Mouse (Mus musculus) layer of hippocampus, postnatal 36 days (tissue): ENCODE measurements around the gene Hps1. TPM values are rescaled to one million over a fixed set of nuclear protein-coding genes. Genes with fewer than 3 reads are reported as not detected.
"Not testable (repeated sequence)": the region's sequence is repeated elsewhere in the genome, so short reads cannot be mapped to it uniquely, and the experiment has no call there.

Source experiments
- DNase-seq, 2 experiments: peaks; one replicate each; pipeline ENCODE4 v3.0.0; 2022
- total RNA-seq, 2 experiments: library from RNA; stranded (reverse); gene quantifications; 2 replicates each; pipeline ENCODE4 v1.2.3; 2021

Gene Hps1
- total RNA-seq, result 10 to 100 TPM; 11.4 to 12.2 TPM

DNA sequence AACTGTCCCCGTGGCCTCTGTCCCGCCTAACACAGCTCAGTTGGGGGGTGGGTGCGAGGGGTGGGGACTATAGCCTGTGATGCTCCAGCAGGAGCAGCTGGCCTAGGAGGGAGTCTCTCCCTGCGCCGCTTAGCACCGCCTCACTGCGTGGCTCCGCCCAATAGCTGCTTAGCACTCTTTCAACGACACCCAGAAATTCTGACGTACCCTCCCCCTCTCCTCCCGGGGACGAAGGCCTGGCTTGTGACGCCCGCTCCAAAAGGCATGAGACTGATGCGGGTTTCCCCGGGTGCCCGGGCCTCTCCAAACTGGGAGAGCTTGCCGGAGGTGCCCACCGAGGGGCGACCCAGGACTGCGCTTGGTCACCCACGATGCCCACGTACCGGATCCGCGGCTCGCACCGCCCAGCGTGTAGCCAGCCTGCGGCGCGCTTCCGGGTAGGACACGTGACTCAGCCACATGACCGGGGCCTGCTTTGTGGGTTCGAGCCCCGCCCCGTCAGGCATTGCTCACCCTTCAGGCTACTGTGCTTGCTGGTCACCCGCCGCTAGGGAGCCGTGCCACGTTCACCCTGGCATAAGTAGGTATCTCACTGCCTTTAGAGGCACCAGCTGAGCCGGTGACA, at the start of gene Hps1:
Gene Hps1, minus strand, starts transcription at position 448 of the 625 bp plus-strand sequence.
- DNase-seq, result peak; percentile 91 to 92

DNA sequence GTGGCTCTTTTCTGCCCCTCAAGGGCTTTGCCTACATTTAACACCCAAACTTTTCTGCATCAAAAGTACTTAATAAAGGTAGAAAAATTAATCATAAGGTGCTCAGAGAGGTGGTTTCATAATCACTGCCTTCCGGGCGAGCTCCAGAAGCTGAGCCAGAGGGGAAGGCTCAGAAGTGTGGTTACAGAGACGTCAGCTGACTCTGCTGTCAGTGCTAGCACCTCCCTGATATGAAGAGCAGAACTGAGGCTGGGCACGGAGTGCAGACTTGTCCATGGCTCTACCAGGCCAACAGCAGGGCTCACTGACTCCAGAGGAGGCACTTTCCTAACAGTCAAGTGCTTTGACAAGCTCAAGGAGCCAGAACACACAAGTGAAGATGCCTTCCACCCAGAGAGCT, 49.4 kb upstream of the Hps1 start:
- DNase-seq, result no peak

DNA sequence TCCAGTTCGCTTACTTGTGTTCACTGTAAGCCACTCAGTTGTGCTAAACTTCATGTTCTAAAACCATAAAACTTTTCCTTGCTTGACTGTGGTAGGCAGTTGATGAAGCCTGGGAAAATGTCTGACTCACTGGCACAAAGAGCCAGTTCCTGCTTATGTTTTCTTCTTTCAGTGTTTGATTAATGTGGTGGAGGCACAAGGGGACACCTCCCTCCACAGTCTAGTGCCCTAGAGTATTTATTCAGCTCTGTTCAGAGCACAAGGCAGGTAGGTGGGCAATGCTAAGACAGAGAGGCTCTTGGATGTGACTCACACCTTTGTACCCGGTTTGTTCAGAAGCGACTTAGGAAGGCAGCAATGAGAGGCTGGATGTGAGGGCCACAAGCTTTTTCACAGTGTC, 48.1 kb upstream of the Hps1 start:
- DNase-seq, result no peak

DNA sequence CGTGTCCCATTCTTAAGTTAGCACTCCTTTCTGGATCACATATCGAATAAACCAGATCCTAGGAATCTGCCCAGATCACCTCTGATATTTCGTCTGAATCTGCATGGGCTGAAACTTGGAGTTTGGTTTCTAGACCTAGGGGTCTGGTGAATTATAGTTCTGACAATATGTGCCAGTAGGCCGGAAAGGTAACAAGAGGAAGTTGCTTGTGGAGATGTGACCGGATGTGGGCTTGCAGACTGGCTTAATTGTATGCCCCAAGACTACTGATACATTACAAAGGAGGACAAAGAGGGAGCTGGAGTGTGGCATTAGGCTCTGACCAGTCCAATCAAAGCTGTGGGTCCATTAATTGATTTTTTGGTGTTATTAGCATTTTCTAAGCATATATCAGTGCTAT, 40.3 kb upstream of the Hps1 start:
- no peak for DNase-seq

DNA sequence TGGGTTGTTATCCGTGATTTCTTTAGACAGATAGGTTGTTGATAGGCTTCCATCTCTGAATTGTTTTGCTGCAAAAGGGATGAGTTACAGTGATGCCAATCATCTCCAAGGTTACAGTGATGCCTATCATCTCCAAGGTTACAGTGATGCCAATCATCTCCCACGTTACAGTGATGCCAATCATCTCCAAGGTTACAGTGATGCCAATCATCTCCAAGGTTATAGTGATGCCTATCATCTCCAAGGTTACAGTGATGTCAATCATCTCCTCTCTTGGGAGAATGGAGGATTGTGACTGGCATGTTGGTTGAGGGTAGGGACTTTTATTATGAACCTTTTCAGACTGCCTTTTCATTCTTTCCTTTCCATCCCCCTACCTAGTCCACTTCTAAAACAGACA, 38.0 kb upstream of the Hps1 start:
- DNase-seq, result no peak

DNA sequence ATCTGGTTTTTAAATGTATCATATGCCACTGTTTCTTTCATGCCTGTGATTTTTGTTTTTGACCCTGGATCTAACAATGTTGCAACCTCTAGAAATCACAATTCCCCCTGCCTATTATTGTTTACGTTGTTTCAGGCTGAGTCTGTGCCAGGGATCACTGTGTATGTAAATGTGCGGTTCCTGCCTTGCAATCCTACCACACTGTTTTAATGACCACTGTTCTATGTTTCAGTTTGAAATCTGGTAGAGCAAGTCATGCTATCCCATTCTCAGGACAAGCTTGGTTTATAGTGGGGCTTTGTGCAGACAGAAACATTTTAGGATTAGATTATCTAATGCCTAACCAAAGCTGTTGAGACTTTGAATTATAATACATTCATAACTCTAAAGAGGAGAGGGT, 36.5 kb upstream of the Hps1 start:
- no peak for DNase-seq

DNA sequence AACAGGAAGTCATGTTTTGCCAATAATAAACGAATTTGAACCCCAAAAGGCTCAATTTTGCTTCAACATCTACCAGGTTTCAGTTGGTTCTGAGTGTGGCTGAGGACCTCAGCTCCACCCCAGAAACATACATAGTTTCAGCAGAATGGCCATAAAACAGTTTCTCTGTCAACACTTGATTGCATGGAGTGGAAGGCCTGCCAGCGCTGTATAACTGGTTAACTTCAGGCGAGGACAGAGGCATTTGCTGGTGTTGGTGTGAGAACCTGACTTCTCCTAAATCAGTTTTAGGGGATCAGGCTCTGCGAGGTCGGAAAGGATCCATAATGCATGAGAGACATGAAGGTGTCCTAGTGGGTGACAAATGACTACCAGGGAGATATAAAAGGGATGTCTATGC, 30.4 kb upstream of the Hps1 start:
- DNase-seq, result no peak

DNA sequence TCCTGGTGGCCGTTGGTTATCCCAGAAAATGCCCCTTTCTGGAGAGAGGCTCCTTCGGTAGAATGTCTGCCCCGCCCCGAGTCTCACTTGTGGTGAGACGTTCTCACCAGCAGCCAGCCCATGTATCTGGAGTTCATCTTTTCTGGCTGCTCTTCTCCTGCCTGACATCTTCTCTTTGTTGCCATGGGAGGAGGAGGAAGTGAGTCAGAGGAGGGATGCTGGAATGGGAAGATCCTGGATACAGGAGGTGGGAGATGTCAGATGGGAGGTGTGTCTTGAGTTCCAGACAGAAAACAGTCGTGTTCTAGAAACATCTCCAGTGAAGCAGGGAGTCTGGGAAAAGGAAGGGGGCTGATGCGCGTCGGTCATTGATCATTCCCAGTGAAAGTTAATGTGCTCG, 29.7 kb upstream of the Hps1 start:
- no peak for DNase-seq

DNA sequence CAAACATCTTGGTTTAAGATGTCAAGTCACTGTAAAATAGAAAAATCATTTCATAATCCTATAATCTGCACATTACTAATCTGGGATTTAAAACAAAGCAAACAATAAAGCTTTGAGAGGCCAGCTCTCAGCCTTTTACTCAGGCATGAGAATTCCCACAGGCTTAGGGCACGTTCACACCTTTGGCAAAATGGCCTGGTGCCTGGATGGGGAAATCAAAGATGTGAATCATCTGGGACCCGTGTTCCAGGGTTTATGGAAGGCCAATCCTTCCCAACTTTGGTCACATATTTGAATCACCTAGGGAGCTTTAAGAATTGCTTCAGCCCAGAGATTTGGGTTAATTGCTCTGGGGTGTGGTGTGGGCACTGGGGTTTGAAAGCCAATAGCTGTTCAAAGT, 18.1 kb upstream of the Hps1 start:
- no peak for DNase-seq

DNA sequence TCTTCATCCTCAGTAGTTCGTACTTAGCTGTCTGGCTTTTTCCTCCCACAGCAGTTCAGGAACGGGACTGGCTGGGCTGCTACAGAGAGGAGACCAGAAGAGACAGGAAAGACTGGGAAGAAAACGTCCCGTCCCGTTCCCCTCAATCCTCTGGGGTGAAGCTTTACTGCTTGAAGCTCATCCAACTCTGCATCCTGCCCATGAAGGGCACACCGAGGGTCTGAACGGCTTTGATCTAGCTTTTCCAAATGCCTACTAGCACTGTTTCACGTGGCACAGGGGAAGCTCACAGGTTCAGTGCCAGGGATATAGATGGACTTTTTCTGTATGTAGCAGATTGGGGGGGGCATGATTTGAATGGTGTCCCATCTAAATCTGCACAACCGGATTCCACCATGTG, 16.0 kb upstream of the Hps1 start:
- no peak for DNase-seq

DNA sequence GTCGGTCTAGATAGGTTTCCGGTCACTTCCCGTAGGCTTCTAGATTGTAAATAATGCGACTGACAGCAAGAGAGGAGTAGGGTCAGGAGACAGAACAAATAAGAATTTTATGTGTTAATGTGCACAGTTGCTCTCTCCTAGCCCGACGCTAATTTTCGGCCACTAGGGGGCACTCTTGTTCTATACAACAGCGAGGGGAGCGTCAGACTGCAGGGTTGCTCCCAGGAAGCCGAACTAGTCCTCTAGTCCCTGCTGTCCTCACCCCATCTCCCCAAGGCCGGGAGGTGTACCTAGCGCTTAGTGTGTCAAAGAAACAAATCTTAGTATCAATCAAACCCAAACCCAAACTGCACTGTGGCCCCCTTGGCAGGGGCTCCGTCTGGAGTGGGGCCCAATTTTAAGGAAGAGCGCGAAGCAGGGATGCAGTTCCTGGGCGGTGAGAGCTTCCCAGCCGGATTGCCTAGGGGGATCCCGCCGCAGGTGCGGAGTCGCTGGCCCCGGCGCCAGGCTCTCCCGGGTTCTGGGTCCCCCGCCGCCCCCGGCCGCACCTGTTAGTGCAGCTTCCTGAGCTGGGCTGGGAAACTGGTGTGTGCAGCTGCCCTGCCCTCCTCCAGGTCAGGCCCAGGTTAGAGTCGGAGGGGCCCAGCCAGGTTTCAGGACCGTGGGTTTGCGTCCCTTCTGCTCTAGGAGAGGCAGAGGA, 15.3 kb upstream of the Hps1 start:
- DNase-seq, result peak; percentile 84 to 91

DNA sequence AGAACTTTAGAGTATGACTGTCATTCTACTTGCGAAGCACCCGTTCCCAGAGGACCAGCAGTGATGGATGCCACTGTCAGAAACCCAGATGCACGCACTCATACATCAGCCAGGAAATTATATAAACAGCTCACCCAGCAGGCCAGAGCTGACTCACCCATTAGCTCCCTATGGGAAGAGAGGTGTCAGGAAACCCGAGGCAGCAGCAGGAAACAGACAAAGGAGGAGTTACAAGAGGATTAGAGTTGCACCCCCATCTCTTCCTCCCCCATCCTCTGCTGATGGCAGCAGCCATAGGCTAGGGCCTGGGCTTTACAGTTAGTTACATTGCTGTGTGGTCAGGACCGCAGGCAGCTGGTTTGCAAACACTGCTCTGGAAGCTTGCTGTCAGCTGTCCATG, 8.5 kb upstream of the Hps1 start:
- DNase-seq, result no peak

DNA sequence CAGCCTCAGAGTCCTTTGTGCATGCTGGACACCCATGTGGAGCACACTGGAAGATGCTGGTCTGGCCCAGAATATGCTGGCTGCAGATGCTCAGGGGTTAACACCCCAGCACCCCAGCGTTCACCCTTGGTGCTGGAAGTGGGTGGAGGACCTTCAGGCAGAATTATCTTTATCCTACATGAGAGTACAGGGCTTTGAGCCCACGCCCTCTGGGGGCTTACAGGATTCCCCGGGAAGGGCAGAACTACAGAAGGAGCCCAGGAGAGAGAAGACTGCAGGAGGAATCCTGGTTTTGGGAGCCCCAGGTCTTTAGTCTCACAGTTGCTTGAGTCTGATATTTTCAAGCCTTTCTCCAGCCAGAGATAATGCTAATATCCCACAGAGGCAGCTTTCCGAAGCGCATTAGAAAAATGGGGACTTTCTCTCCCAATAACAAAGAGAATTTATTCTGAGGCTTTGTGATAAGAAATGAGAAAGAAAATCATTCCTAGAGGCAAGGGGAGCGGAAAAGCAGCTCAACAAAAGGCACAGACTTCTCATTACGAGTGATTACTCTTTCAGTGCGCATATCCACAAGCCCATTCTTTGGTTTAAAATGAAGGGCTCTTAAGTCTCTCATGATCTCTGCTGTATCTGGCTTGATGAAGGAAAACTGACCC, 5.9 kb upstream of the Hps1 start:
- DNase-seq, result no peak

DNA sequence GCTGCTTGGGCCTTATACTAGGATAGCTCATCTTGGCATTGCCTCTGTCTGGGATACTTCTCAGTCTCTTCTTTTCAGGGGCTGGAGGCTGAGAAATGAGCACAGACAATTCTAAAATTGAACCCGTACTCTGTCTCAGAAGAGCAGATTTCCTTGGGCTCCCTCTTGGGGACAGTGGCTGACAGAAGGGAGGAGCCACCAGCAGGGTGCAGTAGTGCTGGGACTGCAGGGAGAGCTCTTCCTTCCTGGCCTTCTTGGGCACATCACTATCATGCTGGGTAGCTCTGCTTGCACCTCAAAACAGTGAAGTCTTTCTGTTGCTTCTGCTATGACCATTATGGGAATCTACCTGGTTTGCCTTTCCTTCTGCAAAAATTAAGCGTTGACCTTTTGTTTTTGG, 5.4 kb upstream of the Hps1 start:
- DNase-seq, result no peak

DNA sequence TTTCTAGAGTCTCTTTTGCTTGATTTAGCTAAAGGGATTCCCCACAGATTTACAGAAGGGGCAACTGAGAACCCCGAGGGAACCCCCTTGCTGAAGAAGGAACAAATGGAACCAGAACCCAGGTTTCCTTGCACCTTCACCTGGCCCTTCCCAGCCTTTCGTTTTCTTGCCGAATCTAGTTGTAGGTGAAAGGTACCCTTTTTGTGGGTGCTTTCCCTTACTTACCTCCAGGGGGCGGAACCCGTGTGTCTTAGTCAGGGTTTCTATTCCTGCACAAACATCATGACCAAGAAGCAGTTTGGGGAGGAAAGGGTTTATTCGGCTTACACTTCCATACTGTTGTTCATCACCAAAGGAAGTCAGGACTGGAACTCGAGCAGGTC, 369 bp upstream of the Hps1 start:
- not testable (repeated sequence) for DNase-seq

DNA sequence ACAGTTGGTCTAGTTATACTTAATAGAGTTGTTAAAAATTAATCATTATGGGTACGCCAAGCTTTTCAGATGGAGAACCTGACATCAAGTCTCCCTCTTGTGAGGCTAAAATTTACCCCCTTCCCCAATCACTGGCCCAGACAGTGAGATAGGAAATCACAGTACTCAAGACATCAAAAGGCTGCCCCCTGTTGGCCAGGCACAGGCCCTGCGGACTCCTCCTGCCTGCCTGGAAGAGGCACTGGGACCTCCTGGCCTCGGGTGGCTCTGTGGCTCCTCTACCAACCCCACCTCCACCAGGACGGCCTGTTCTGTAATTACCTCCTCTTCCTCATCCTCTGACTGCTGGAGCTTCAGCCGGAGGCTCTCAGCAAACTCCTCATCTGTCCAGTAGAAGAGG, 2.0 kb downstream of the Hps1 start:
- no peak for DNase-seq

DNA sequence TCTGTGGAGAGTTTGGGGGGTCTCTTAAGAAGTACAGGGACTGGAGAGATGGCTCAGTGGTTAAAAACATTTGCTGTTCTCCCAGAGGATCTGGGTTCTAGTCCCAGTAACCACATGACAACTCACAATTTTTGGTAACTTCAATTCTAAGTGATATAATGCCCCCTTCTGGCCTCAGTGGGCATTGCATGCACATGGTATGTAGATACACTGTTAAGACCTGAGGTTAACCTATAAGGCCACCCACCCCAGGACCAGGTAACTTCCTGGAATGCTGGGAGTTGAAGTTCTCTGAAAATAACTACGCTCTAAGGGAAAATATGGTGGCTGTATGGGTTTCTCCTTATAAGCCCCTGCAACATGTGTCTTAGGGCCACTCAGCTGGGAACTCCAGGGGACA, 3.0 kb downstream of the Hps1 start:
- DNase-seq, result no peak

DNA sequence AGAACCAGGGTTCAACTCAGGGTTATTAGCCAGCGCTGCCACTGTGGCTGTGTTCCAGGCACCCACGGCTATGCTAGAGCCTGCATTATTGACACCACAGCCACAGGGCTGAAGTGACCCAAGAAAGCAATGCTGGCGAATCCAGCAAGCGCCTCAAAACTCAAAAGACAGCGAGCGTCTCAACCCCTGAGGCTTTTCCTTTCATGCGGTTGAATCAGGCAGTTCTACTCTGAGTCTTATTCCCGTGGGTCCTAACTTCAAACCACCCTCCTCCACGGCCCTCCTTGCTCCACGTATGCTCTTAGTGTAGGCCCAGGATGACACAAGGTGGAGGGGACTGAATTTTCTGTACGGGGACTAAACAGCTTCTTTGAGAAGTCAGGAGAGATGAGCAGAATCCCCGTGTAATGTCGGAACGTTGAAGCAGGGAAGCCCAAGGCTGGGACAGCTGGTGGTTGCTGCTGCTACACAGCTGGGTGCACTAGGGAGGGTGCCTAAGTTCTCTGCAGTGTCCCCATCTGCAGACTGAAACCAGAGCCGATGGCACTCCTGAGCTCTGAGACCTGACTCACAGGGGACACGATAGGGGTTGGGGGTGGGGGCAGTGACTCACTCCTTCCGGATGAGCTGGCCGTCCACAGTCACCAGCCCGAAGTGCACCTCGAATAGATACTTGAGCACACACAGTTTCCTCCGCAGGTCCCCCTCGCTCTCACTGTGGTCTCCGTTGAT, 9.5 kb downstream of the Hps1 start:
- DNase-seq, result no peak

DNA sequence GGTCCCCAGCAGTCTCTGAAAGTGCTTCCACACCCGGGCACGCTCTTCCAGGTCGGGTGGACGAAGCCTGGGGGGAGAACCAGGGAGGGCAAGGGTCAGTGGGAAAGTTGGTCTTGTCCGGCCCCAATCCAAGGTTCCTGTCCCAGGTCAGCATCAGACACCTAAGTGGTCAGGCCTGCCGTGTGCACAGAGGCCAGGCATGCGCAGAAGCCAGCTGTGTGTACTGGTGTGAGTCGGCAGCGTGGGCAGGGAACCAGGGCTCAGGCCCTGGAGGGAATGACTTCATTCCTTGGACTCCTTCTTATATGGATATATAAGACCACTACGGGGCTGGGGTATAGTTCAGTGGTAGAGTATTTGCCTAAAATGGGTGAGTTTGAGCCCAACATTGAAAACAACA, 10.1 kb downstream of the Hps1 start:
- DNase-seq, result no peak

DNA sequence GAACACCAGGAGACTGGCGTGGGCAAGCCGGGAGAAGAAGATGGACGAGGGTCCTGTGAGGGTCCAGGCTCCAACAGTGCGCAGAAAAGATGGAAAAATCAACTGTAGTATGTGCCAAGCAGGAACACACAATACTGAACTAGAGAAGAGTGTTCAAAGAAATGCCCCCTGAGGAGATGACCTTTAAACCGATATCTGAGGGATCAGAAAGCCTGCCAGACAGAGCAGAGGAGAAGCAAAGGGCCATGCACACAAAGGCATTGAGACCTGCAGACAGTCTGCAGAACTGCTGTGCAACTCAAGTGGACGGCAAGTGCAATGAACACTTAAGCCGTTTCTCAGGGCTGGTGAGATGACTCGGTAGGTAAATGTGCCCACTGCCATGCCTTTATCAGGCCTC, 12.4 kb downstream of the Hps1 start:
- DNase-seq, result no peak

DNA sequence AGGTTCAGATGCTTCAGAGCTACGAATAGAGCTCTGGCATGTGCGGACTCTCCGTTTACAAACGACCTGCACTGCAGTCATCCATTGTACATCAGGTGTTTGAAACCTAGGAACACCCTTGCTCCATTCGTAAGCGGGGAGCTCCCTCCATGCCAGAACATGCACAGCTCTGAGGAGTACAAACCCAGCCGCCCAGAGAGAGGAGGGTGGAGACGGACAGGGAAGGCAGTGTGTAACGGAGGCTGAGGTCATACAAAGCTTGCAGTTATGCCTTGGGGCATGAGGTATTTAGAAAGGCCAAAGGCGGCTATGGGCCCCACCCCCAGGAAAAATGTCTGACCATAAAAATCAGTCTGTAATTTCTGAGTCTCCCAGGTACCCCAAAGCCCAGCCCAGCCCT, 15.4 kb downstream of the Hps1 start:
- no peak for DNase-seq

DNA sequence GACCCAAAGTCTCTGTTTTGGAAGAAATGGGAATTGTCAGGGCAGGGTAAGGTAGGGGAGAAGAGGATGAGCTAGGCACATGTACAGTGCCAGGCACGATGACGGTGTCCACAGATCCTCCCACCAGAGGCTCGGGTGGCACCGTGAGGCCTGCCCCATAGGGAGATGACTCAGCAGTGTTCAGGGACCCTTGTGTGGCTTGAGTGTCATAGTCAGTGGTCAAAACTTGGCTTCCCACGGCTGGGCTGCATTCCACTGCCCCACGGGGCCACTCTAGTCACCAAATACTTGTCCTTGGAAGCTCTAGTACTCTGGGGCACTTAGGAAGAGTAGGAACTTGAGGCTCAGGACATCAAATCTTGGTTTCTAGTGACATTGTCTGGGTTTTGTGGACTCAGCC, 23.1 kb downstream of the Hps1 start:
- no peak for DNase-seq

DNA sequence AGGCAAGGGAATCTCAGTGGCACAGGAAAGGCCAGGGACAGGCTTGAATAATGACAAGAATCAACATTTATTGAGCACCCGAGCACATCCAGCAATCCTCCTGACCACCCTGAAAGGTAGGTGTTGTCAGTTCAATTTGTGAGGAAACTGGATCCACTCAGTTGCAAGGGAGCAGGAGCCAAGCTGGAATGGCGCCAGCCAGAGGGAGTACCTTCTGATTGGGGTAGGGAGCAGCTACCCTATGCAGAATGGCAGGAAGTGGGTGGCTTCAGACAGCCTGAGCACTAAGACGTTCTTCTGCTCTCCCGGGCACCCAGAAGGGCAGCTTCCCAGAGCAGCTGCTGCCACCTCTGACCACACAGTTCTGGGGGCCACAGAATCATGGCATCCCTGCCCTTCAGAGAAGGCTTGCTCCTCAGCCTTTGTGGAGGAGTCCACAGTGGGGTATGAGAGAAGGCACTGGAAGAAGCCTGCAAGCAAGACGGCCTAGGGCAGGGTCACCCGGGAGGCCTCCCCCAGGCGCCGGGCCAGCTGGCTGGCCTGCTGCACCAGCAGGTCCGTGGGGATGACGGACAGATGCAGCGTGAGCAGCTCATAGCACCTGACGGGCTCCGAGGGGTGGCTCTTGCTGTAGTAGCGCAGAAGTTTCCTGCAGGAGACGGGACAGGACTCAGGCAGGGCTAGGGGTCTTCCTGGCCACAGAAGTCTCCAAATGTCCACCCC, 24.5 kb downstream of the Hps1 start:
- DNase-seq, result no peak
